Mouse (Mus musculus): ENCODE results near the gene Scd3.
A peak's percentile ranks its signal among the peaks of the same experiment; 100 is the strongest.

Gene Scd3

DNA sequence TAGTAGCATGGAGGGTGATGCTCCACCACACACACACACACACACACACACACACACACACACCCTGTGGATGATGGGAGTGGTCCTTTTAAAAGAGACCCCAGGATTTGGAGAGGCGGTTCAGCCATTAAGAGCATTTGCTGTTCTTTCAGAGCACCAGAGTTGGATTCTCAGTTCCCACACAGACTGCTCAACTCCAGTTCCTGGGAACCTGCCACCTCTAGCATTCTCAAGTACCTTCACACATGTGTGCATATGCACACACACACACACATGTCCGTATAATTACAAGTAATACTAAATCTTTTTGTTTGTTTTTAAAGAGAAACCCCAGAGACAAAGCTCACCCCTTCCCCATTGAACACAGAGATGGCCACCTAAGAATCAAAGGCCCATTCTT, 89.0 kb downstream of the Scd3 start:
- H3K4me3 ChIP-seq (replicated peaks; ENCODE audit: low read length) = peak overlapping the region; percentile 98
- peaks cover 75% of the 10 kb centered on the region for H3K4me1 ChIP-seq (replicated peaks; ENCODE audit: low read depth, low read length)
- no peaks in the 10 kb centered on the region for H3K9me3 ChIP-seq (ENCODE audit: low read length)
- H3K27me3 ChIP-seq (ENCODE audit: insufficient read depth, low read length) = no peaks in the 10 kb centered on the region
- TF ChIP-seq NANOG (IDR thresholded peaks at IDR 0.05; ENCODE audit: borderline replicate concordance, low read length) (no peak), POU5F1 (IDR thresholded peaks at IDR 0.05; ENCODE audit: borderline replicate concordance, low read length) (no peak), CTCF (conservative IDR thresholded peaks at IDR 0.05; ENCODE audit: low read length) (no peak)
- peaks cover 24% of the 10 kb centered on the region for H3K36me3 ChIP-seq (ENCODE audit: insufficient read depth, low read length)

DNA sequence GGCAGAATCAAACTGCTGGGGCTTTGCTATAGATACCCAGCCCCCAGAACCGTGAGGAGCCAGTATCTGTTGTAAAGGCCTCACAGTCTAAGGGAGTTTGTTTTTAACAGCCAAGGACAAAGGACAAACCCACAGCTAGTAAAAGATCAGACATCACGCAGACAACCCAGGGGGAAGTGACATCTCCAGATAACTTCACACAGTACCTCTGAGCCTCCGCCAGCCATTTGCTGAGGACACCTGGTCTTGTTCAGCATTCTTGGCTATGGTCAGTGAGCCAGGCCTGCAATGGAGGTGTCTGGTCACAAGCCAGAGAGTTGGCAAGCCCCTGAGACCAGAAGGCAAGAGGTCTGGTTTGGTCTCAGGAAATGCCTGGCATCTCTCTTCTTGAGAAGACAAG, 89.4 kb downstream of the Scd3 start:
- H3K4me3 ChIP-seq (replicated peaks; ENCODE audit: low read length) = peak overlapping the region; percentile 98
- H3K27me3 ChIP-seq (ENCODE audit: insufficient read depth, low read length) = no peaks in the 10 kb centered on the region
- H3K36me3 ChIP-seq (ENCODE audit: insufficient read depth, low read length) = peaks cover 28% of the 10 kb centered on the region
- H3K4me1 ChIP-seq (replicated peaks; ENCODE audit: low read depth, low read length) = peaks cover 75% of the 10 kb centered on the region
- TF ChIP-seq POU5F1 (IDR thresholded peaks at IDR 0.05; ENCODE audit: borderline replicate concordance, low read length) = no peak
- no peak for TF ChIP-seq NANOG (IDR thresholded peaks at IDR 0.05; ENCODE audit: borderline replicate concordance, low read length)
- TF ChIP-seq CTCF (conservative IDR thresholded peaks at IDR 0.05; ENCODE audit: low read length) = no peak
- no peaks in the 10 kb centered on the region for H3K9me3 ChIP-seq (ENCODE audit: low read length)

- peaks cover 77% of the 10 kb centered on the region for H3K4me1 ChIP-seq (replicated peaks; ENCODE audit: low read depth, low read length)
- H3K4me3 ChIP-seq (replicated peaks; ENCODE audit: low read length) = peak within 1 kb of the TSS; percentile 98
- TF ChIP-seq NANOG (IDR thresholded peaks at IDR 0.05; ENCODE audit: borderline replicate concordance, low read length) = no peak
- no peak for TF ChIP-seq CTCF (conservative IDR thresholded peaks at IDR 0.05; ENCODE audit: low read length)
- no peak for TF ChIP-seq POU5F1 (IDR thresholded peaks at IDR 0.05; ENCODE audit: borderline replicate concordance, low read length)
- no peaks in the 10 kb centered on the region for H3K27me3 ChIP-seq (ENCODE audit: insufficient read depth, low read length)
- H3K36me3 ChIP-seq (ENCODE audit: insufficient read depth, low read length) = peaks cover 35% of the 10 kb centered on the region
- H3K9me3 ChIP-seq (ENCODE audit: low read length) = no peaks in the 10 kb centered on the region
These were observed 90.1 kb downstream of the Scd3 start, which contains the start of gene Scd2 for GRCm38 (mm10) chr19:44292941-44293768. Gene Scd2 (plus strand): TSS chr19:44293674.
